Mouse (Mus musculus): ENCODE measurements at regions not wholly inside any gene's neighbourhood (a gene's known extent, or its start where the extent isn't known, plus 50 kb on each side); places are given as distances from the start of the nearest gene placed in this dataset.
A peak's percentile ranks its signal among the peaks of the same experiment; 100 is the strongest.

DNA sequence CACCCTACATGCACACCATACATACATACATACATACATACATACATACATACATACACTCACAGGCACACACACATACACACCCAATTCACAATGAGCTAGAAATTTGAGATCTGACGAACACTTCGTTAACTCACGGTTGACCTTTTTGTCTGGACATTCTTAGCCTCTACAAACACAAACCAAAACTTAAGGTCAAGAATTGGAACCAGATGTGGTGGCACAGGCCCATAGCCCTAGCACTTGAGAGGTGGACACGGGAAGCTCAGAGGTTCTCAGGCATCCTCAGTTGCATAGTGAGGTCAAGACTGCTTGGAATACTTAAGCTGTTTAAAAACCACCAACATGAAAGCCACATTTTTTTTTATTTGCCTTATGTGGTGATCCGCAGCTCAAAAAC is 692.9 kb downstream of the Vrk1 start:
- TF ChIP-seq FLI1 (IDR thresholded peaks at IDR 0.05; ENCODE audit: low read length) (no peak), GATA1 (IDR thresholded peaks at IDR 0.05; ENCODE audit: borderline replicate concordance, low read length) (no peak)
- Histone ChIP-seq H3K27me3 (replicated peaks) (no peaks in the 10 kb centered on the region), H3K4me3 (replicated peaks) (no peak overlapping the region), H3K9me3 (peaks cover 78% of the 10 kb centered on the region), H3K4me1 (no peaks in the 10 kb centered on the region), H3K36me3 (replicated peaks; ENCODE audit: low read length) (no peaks in the 10 kb centered on the region)

DNA sequence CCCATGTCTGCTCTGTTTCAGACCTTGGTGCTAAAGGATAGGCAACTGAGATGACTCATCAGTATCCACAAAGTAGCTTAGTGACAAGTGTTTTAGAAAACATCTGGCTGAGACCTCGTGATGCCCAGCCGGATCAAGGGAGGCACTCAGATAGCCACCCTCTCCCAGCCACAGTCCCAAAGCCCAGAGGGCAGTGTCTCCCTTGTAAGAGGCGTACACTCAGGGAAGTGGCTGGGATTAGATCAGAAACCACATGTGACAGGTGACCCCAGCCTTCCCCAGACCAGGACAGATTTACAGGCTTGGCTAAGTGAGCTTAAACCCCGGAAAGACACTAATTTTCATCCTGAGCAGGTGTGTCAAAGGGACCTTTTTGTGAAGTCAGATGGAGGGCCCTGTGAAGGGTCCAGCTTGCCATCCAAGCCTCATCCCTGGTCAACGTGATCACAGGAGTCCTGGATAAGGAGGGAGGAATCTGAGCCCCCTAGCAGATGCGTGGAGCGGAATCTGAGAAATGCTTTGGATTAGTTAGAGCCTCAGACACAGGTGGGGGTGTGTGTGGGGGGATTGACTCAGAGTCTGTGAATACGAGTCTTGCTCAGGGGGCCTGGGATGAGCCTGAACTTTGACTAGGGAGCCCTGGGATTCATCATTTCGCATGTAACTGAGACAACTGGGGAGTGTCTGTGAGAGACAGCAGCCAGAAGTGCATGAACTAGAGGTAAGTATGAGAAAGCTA is 711.4 kb downstream of the Vrk1 start:
- Histone ChIP-seq H3K4me1 (no peaks in the 10 kb centered on the region), H3K9me3 (peaks cover 92% of the 10 kb centered on the region), H3K27me3 (replicated peaks) (no peaks in the 10 kb centered on the region), H3K36me3 (replicated peaks; ENCODE audit: low read length) (no peaks in the 10 kb centered on the region), H3K4me3 (replicated peaks) (no peak overlapping the region)
- TF ChIP-seq FLI1 (IDR thresholded peaks at IDR 0.05; ENCODE audit: low read length): no peak
- TF ChIP-seq GATA1 (IDR thresholded peaks at IDR 0.05; ENCODE audit: borderline replicate concordance, low read length): no peak

DNA sequence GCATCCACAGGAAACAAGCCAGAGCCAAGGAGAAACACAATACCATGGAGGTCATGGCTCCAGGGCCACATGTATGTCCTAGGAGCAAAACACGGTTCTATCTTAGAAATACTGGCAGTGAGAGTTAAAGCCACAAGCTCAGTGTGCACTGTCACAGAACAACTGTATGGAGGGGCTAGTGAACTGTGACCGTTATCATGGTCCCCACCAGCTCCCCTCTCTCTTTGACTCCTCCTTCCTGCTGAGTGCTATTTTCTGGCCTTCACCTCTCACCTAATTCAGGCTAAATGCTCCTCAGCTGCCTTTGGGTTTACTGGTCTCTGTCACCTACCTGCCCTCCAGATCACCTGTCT is 712.0 kb downstream of the Vrk1 start:
- Histone ChIP-seq H3K4me1 (no peaks in the 10 kb centered on the region), H3K9me3 (peaks cover 92% of the 10 kb centered on the region), H3K4me3 (replicated peaks) (no peak overlapping the region), H3K36me3 (replicated peaks; ENCODE audit: low read length) (no peaks in the 10 kb centered on the region), H3K27me3 (replicated peaks) (no peaks in the 10 kb centered on the region)
- TF ChIP-seq FLI1 (IDR thresholded peaks at IDR 0.05; ENCODE audit: low read length) (no peak), GATA1 (IDR thresholded peaks at IDR 0.05; ENCODE audit: borderline replicate concordance, low read length) (no peak)

- Histone ChIP-seq H3K36me3 (replicated peaks; ENCODE audit: low read length) (no peaks in the 10 kb centered on the region), H3K4me1 (no peaks in the 10 kb centered on the region), H3K27me3 (replicated peaks) (no peaks in the 10 kb centered on the region), H3K4me3 (replicated peaks) (no peak overlapping the region), H3K9me3 (peaks cover 92% of the 10 kb centered on the region)
- TF ChIP-seq FLI1 (IDR thresholded peaks at IDR 0.05; ENCODE audit: low read length) (no peak), GATA1 (IDR thresholded peaks at IDR 0.05; ENCODE audit: borderline replicate concordance, low read length) (no peak)
These were observed 712.7 kb downstream of the Vrk1 start for GRCm38 (mm10) chr12:106722761-106723160.

- no peaks in the 10 kb centered on the region for H3K36me3 ChIP-seq (replicated peaks; ENCODE audit: low read length)
- H3K4me3 ChIP-seq (replicated peaks): peak overlapping the region; percentile 10
- H3K9me3 ChIP-seq: peaks cover 87% of the 10 kb centered on the region
- no peaks in the 10 kb centered on the region for H3K27me3 ChIP-seq (replicated peaks)
- TF ChIP-seq FLI1 (IDR thresholded peaks at IDR 0.05; ENCODE audit: low read length) (no peak), GATA1 (IDR thresholded peaks at IDR 0.05; ENCODE audit: borderline replicate concordance, low read length) (no peak)
- H3K4me1 ChIP-seq: no peaks in the 10 kb centered on the region
These were observed 716.9 kb downstream of the Vrk1 start for GRCm38 (mm10) chr12:106726920-106727319.

DNA sequence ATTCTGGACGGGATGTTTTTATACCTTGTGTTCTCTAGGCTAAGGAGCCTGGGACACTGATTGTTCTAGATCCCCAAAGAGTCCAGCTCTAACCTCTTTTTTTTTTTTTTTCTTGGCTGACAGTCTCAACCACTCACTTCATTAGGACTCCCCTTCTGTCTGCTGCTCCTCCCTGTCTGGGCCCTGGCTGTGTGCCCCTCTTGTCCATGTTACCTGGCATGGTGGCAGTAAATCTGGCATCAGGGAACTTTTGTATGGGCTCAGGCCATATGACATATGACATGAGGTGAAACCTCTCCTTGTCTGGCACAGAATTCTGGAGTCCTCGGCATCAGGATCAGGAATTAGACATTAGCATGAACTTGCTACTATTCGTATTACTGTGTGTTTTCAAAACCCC is 717.5 kb downstream of the Vrk1 start:
- Histone ChIP-seq H3K4me1 (no peaks in the 10 kb centered on the region), H3K36me3 (replicated peaks; ENCODE audit: low read length) (no peaks in the 10 kb centered on the region), H3K27me3 (replicated peaks) (no peaks in the 10 kb centered on the region), H3K4me3 (replicated peaks) (no peak overlapping the region), H3K9me3 (peaks cover 87% of the 10 kb centered on the region)
- TF ChIP-seq FLI1 (IDR thresholded peaks at IDR 0.05; ENCODE audit: low read length) (no peak), GATA1 (IDR thresholded peaks at IDR 0.05; ENCODE audit: borderline replicate concordance, low read length) (no peak)

DNA sequence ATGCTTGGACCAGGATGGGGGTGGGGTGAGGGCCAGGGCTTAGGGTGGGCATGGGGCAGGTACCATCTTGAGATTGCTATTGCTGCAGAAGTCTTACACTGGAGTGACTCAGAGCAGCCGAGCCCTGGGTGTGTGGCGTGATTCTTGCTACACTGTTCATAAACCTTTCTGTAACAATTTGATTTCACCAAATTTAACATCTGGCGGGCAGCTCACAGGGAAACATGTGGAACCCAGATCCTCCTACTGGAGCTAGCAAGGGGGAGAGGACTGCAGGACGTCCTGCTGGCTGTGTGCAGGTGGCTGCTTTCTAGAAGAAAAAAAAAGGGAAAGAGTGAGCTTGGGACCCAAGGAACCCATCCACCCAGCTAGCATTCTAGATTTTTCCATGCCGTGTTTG is 719.7 kb downstream of the Vrk1 start:
- no peak overlapping the region for H3K4me3 ChIP-seq (replicated peaks)
- H3K36me3 ChIP-seq (replicated peaks; ENCODE audit: low read length): no peaks in the 10 kb centered on the region
- H3K9me3 ChIP-seq: peaks cover 85% of the 10 kb centered on the region
- TF ChIP-seq FLI1 (IDR thresholded peaks at IDR 0.05; ENCODE audit: low read length) (no peak), GATA1 (IDR thresholded peaks at IDR 0.05; ENCODE audit: borderline replicate concordance, low read length) (no peak)
- H3K4me1 ChIP-seq: no peaks in the 10 kb centered on the region
- no peaks in the 10 kb centered on the region for H3K27me3 ChIP-seq (replicated peaks)

GRCm38 (mm10) chr12:106732108-106732857 is 722.3 kb downstream of the Vrk1 start:
- TF ChIP-seq GATA1 (IDR thresholded peaks at IDR 0.05; ENCODE audit: borderline replicate concordance, low read length) (no peak), FLI1 (IDR thresholded peaks at IDR 0.05; ENCODE audit: low read length) (no peak)
- H3K9me3 ChIP-seq: peaks cover 88% of the 10 kb centered on the region
- H3K36me3 ChIP-seq (replicated peaks; ENCODE audit: low read length): no peaks in the 10 kb centered on the region
- peak overlapping the region; percentile 26 for H3K4me3 ChIP-seq (replicated peaks)
- no peaks in the 10 kb centered on the region for H3K27me3 ChIP-seq (replicated peaks)
- no peaks in the 10 kb centered on the region for H3K4me1 ChIP-seq

- Histone ChIP-seq H3K9me3 (peaks cover 73% of the 10 kb centered on the region), H3K36me3 (replicated peaks; ENCODE audit: low read length) (no peaks in the 10 kb centered on the region), H3K27me3 (replicated peaks) (no peaks in the 10 kb centered on the region), H3K4me1 (no peaks in the 10 kb centered on the region), H3K4me3 (replicated peaks) (no peak overlapping the region)
- no peak for TF ChIP-seq FLI1 (IDR thresholded peaks at IDR 0.05; ENCODE audit: low read length)
- TF ChIP-seq GATA1 (IDR thresholded peaks at IDR 0.05; ENCODE audit: borderline replicate concordance, low read length): no peak
These were observed 738.7 kb downstream of the Vrk1 start for GRCm38 (mm10) chr12:106748765-106749164.

GRCm38 (mm10) chr12:106763552-106763951 is 724.9 kb upstream of the 3110018I06Rik start:
- Histone ChIP-seq H3K36me3 (replicated peaks; ENCODE audit: low read length) (no peaks in the 10 kb centered on the region), H3K9me3 (peaks cover 44% of the 10 kb centered on the region), H3K27me3 (replicated peaks) (no peaks in the 10 kb centered on the region), H3K4me1 (no peaks in the 10 kb centered on the region), H3K4me3 (replicated peaks) (peak overlapping the region; percentile 5)
- no peak for TF ChIP-seq FLI1 (IDR thresholded peaks at IDR 0.05; ENCODE audit: low read length)
- no peak for TF ChIP-seq GATA1 (IDR thresholded peaks at IDR 0.05; ENCODE audit: borderline replicate concordance, low read length)
